Mouse (Mus musculus): ENCODE data around the gene Rab3gap2.
A peak's percentile ranks its signal among the peaks of the same experiment; 100 is the strongest.

Gene Rab3gap2

GRCm38 (mm10) chr1:185227766-185228165, 23.8 kb downstream of the Rab3gap2 start:
- no peak for DNase-seq (ENCODE audit: low spot score)

GRCm38 (mm10) chr1:185229406-185230201, 25.7 kb downstream of the Rab3gap2 start:
- DNase-seq (ENCODE audit: low spot score), result no peak

GRCm38 (mm10) chr1:185235837-185236236, 31.9 kb downstream of the Rab3gap2 start:
- no peak for DNase-seq (ENCODE audit: low spot score)

GRCm38 (mm10) chr1:185236530-185236929, 32.6 kb downstream of the Rab3gap2 start:
- DNase-seq (ENCODE audit: low spot score), result no peak

- DNase-seq (ENCODE audit: low spot score), result no peak
Observed at GRCm38 (mm10) chr1:185243013-185243412, 39.1 kb downstream of the Rab3gap2 start.

GRCm38 (mm10) chr1:185245456-185245855, 41.5 kb downstream of the Rab3gap2 start:
- no peak for DNase-seq (ENCODE audit: low spot score)

- no peak for DNase-seq (ENCODE audit: low spot score)
Observed at GRCm38 (mm10) chr1:185247429-185248085, 43.6 kb downstream of the Rab3gap2 start.

GRCm38 (mm10) chr1:185248728-185249127, 44.8 kb downstream of the Rab3gap2 start:
- DNase-seq (ENCODE audit: low spot score), result no peak

- DNase-seq (ENCODE audit: low spot score), result no peak
Observed at GRCm38 (mm10) chr1:185252351-185252750, 48.4 kb downstream of the Rab3gap2 start.

- DNase-seq (ENCODE audit: low spot score), result no peak
Observed at GRCm38 (mm10) chr1:185253140-185253892, 49.4 kb downstream of the Rab3gap2 start.

GRCm38 (mm10) chr1:185255336-185255735, 51.4 kb downstream of the Rab3gap2 start:
- no peak for DNase-seq (ENCODE audit: low spot score)

GRCm38 (mm10) chr1:185256753-185257152, 52.8 kb downstream of the Rab3gap2 start:
- DNase-seq (ENCODE audit: low spot score), result peak; percentile 58

GRCm38 (mm10) chr1:185262565-185262964, 58.6 kb downstream of the Rab3gap2 start:
- peak; percentile 72 for DNase-seq (ENCODE audit: low spot score)

- DNase-seq (ENCODE audit: low spot score), result no peak
Observed at GRCm38 (mm10) chr1:185268675-185269074, 64.8 kb downstream of the Rab3gap2 start.

- no peak for DNase-seq (ENCODE audit: low spot score)
Observed at GRCm38 (mm10) chr1:185270403-185271097, 66.6 kb downstream of the Rab3gap2 start.

GRCm38 (mm10) chr1:185271373-185271772, 67.5 kb downstream of the Rab3gap2 start:
- DNase-seq (ENCODE audit: low spot score), result no peak

- no peak for DNase-seq (ENCODE audit: low spot score)
Observed at GRCm38 (mm10) chr1:185274819-185275545, 71.1 kb downstream of the Rab3gap2 start.

GRCm38 (mm10) chr1:185275976-185276375, 72.1 kb downstream of the Rab3gap2 start:
- no peak for DNase-seq (ENCODE audit: low spot score)

- DNase-seq (ENCODE audit: low spot score), result no peak
Observed at GRCm38 (mm10) chr1:185277022-185277421, 73.1 kb downstream of the Rab3gap2 start.

GRCm38 (mm10) chr1:185279288-185279687, 75.4 kb downstream of the Rab3gap2 start:
- DNase-seq (ENCODE audit: low spot score), result no peak

- DNase-seq (ENCODE audit: low spot score), result no peak
Observed at GRCm38 (mm10) chr1:185280616-185281015, 76.7 kb downstream of the Rab3gap2 start.
